Mouse (Mus musculus) kidney, postnatal 0 days (tissue): ENCODE measurements at regions not wholly inside any gene's neighbourhood (a gene's known extent, or its start where the extent isn't known, plus 50 kb on each side); places are given as distances from the start of the nearest gene placed in this dataset.

Experiments
- ATAC-seq: fragments of 200-750 bp; cut with Nextera tagmentation; replicated peaks from 2 replicates; pipeline ENCODE4 v1.8.0; 2017; ENCODE audit warnings: low read depth, moderate number of reproducible peaks, moderate TSS enrichment, moderate library complexity; ENCODE audit not compliant: low FRiP score
- DNase-seq: peaks from one replicate; pipeline ENCODE4 v3.0.0-alpha.2; 2016; ENCODE audit warnings: low spot score
- H3K27ac ChIP-seq: fragments of 300-500 bp; sonication (generic); 2 replicates; pipeline ENCODE4 v1.5.1; 2014; ENCODE audit warnings: mild to moderate bottlenecking
- H3K27me3 ChIP-seq: fragments of 300-500 bp; sonication (generic); 2 replicates; pipeline ENCODE4 v1.6.1; 2014; ENCODE audit warnings: low read length, mixed read lengths; ENCODE audit not compliant: insufficient read depth
- H3K36me3 ChIP-seq: fragments of 300-500 bp; sonication (generic); 2 replicates; pipeline ENCODE4 v1.6.1; 2014; ENCODE audit warnings: low read length, mixed read lengths; ENCODE audit not compliant: insufficient read depth
- H3K4me1 ChIP-seq: fragments of 300-500 bp; sonication (generic); replicated peaks from 2 replicates; pipeline ENCODE4 v1.6.1; 2014; ENCODE audit warnings: antibody characterized with exemption, low read length, mixed read lengths; ENCODE audit not compliant: insufficient read depth
- H3K4me2 ChIP-seq: fragments of 300-500 bp; sonication (generic); 2 replicates; pipeline ENCODE4 v1.6.1; 2014; ENCODE audit warnings: mild to moderate bottlenecking, low read length, moderate library complexity, mixed read lengths
- H3K4me3 ChIP-seq: fragments of 300-500 bp; sonication (generic); replicated peaks from 2 replicates; pipeline ENCODE4 v1.5.1; 2014; ENCODE audit warnings: low read depth, low read length
- H3K9ac ChIP-seq: fragments of 300-500 bp; sonication (generic); 2 replicates; pipeline ENCODE4 v1.6.1; 2014; ENCODE audit warnings: low read depth, low read length
- H3K9me3 ChIP-seq: fragments of 300-500 bp; sonication (generic); replicated peaks from 2 replicates; pipeline ENCODE4 v1.6.1; 2016; ENCODE audit warnings: low read length, inconsistent platforms, mixed read lengths
- CTCF ChIP-seq: IDR thresholded peaks from 2 replicates; pipeline ENCODE4 v1.5.1; 2016; ENCODE audit warnings: antibody characterized with exemption, low read depth, mild to moderate bottlenecking, moderate library complexity
- WGBS: fragments of 180-500 bp; shearing (Covaris S2); extraction: QIAGEN DNeasy Blood & Tissue Kit; methylation state at CpG from one replicate; pipeline ENCODE4 v1.1.7; 2014; 5-methylcytosine and 5-hydroxymethylcytosine counted together

DNA sequence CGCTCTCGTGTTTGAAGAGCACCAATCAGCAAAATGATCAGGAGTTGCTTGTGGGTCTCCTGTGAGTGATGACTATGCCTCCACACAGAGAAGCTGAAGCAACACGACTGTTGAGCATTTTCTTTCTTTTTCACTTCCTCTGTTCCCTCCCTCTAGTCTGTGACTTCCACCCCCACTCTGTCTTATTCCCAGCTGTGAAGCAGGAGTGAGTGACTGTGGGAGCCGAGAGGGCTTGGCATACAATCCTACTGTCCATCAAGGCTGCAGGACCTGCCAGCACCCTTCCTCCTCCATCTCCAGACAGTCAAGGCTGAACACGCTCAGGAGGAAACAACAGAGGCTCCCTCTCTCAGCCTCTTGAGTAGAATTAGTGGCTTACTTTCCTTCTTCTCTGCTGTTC is 401.3 kb downstream of the Plcl1 start:
- no peaks in the 10 kb centered on the region for H3K4me1 ChIP-seq
- WGBS = 46% methylated on average over 5 of the region's 5 CpGs
- no peaks in the 10 kb centered on the region for H3K27me3 ChIP-seq
- no peak for TF ChIP-seq CTCF
- no peak overlapping the region for H3K4me3 ChIP-seq
- H3K9ac ChIP-seq = no peak overlapping the region
- no peak overlapping the region for H3K4me2 ChIP-seq
- H3K27ac ChIP-seq = no peak overlapping the region
- H3K9me3 ChIP-seq = no peaks in the 10 kb centered on the region
- no peaks in the 10 kb centered on the region for H3K36me3 ChIP-seq
- ATAC-seq (no peak), DNase-seq (peak; percentile 46)

DNA sequence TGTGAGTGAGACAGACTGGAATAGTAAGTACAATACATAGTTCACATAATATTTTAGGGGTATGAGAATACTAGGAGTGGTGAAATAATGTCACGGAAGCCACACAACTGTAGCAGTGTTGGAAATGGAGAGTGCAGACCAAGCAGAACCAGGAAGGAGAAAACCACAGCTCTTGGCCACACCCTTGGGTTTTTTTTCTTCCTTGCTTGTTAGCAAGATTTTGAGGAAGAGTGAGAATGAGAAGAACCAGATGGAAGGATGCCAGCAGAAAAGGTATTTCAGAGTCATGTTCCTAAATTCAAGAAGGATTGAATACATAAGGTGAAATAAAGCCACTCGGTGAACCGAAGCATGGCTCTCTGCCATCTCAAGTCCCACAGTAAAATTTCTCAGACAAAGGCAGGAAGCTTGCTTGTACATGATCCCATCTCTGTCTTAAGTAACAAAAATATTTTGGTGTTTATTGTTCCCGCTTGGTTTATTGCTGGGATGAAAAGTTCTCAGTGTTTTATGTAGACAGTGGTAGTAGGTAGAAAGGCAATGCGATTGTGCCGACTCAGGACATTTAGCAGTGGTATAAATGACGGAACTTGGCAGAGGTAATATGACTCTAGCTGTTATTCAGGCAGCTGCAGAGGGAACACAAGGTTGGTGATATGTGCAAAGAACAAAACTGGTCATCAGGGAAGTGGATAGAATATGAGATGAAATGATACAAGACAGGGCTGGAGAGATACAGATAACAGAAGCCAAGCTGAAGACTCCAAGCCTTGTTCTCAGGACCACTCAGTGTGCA is 403.2 kb downstream of the Plcl1 start:
- Histone ChIP-seq H3K36me3 (no peaks in the 10 kb centered on the region), H3K9me3 (no peaks in the 10 kb centered on the region), H3K4me2 (no peak overlapping the region), H3K4me3 (no peak overlapping the region), H3K27ac (no peak overlapping the region), H3K27me3 (no peaks in the 10 kb centered on the region), H3K9ac (no peak overlapping the region), H3K4me1 (no peaks in the 10 kb centered on the region)
- WGBS = 51% methylated on average over 7 of the region's 7 CpGs
- peak; percentile 21 for DNase-seq
- no peak for ATAC-seq
- TF ChIP-seq CTCF = no peak

DNA sequence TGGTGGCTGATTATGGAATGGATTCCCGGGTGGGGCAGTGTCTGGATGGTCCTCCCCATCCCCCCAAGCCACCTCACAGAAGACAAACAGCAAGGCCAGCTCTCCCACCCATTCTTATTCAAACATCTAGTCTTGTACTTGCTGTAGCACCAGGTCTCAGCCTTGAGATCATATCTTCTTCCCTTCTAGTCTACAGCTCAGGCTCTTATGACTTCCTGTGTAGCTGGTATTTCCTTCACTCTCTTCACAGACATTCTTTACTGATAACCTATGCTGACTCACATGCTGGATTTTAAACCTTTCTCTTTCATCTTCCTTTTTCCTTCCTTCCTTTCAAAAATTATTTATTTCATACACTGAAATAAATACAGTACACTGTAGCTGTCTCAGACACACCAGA is 406.8 kb downstream of the Plcl1 start:
- ATAC-seq (no peak), DNase-seq (no peak)
- no peaks in the 10 kb centered on the region for H3K27me3 ChIP-seq
- no peaks in the 10 kb centered on the region for H3K9me3 ChIP-seq
- H3K36me3 ChIP-seq = no peaks in the 10 kb centered on the region
- WGBS = 76% methylated on average over 1 of the region's 1 CpGs
- H3K4me2 ChIP-seq = no peak overlapping the region
- no peaks in the 10 kb centered on the region for H3K4me1 ChIP-seq
- H3K27ac ChIP-seq = no peak overlapping the region
- no peak overlapping the region for H3K4me3 ChIP-seq
- H3K9ac ChIP-seq = no peak overlapping the region
- TF ChIP-seq CTCF = no peak

- Histone ChIP-seq H3K9me3 (no peaks in the 10 kb centered on the region), H3K36me3 (no peaks in the 10 kb centered on the region), H3K4me3 (no peak overlapping the region), H3K4me1 (no peaks in the 10 kb centered on the region), H3K4me2 (no peak overlapping the region), H3K27ac (no peak overlapping the region), H3K27me3 (no peaks in the 10 kb centered on the region), H3K9ac (no peak overlapping the region)
- peak; percentile 79 for DNase-seq
- 13% methylated on average over 3 of the region's 3 CpGs for WGBS
- ATAC-seq = peak; percentile 75
- no peak for TF ChIP-seq CTCF
These were observed 415.3 kb downstream of the Plcl1 start for GRCm38 (mm10) chr1:55820866-55821500.

GRCm38 (mm10) chr1:55822599-55822998 is 416.9 kb downstream of the Plcl1 start:
- ATAC-seq = no peak
- Histone ChIP-seq H3K4me3 (no peak overlapping the region), H3K4me1 (no peaks in the 10 kb centered on the region), H3K27ac (no peak overlapping the region), H3K9me3 (no peaks in the 10 kb centered on the region), H3K9ac (no peak overlapping the region), H3K4me2 (no peak overlapping the region), H3K36me3 (no peaks in the 10 kb centered on the region), H3K27me3 (no peaks in the 10 kb centered on the region)
- DNase-seq = no peak
- WGBS = 87% methylated on average over 4 of the region's 4 CpGs
- no peak for TF ChIP-seq CTCF

DNA sequence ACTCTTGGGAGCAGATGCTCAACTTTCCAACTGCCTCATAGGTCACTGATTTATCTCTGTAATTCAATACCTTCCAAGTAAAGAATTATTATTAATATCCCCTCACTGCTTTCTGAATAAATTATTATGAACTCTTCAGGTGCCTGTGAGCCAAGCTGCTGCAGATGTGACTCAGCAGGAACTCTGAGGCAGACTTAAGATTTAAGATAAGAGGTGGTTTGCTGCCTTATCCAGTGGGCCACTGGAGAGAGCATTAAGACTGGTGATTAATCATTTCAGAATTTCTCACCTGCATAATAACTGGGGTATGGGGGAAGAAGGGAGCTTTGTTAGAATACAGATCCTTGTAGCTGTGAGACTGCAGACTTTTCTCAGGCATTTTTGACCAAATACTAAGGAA is 421.5 kb downstream of the Plcl1 start:
- H3K4me3 ChIP-seq = no peak overlapping the region
- DNase-seq (no peak), ATAC-seq (no peak)
- H3K27me3 ChIP-seq = no peaks in the 10 kb centered on the region
- no peak for TF ChIP-seq CTCF
- H3K9me3 ChIP-seq = no peaks in the 10 kb centered on the region
- H3K27ac ChIP-seq = no peak overlapping the region
- no peaks in the 10 kb centered on the region for H3K36me3 ChIP-seq
- no peaks in the 10 kb centered on the region for H3K4me1 ChIP-seq
- no peak overlapping the region for H3K4me2 ChIP-seq
- no peak overlapping the region for H3K9ac ChIP-seq
